Mouse (Mus musculus): ENCODE measurements at regions not wholly inside any gene's neighbourhood (a gene's known extent, or its start where the extent isn't known, plus 50 kb on each side); places are given as distances from the start of the nearest gene placed in this dataset.
A peak's percentile ranks its signal among the peaks of the same experiment; 100 is the strongest.

- no peak for DNase-seq
- intact Hi-C loops (cut with DNase I), result no loop called here
Measured at GRCm38 (mm10) chr6:116998948-116999682, 169.2 kb upstream of the Cxcl12 start.

GRCm38 (mm10) chr6:116999940-117000339 is 168.4 kb upstream of the Cxcl12 start:
- intact Hi-C loops (cut with DNase I), result no loop called here
- DNase-seq, result no peak

- DNase-seq, result no peak
- intact Hi-C loops (cut with DNase I), result no loop called here
Measured at GRCm38 (mm10) chr6:117000951-117001725, 167.2 kb upstream of the Cxcl12 start.

GRCm38 (mm10) chr6:117012621-117013020 is 155.7 kb upstream of the Cxcl12 start:
- no peak for DNase-seq
- intact Hi-C loops (cut with DNase I), result no loop called here

DNA sequence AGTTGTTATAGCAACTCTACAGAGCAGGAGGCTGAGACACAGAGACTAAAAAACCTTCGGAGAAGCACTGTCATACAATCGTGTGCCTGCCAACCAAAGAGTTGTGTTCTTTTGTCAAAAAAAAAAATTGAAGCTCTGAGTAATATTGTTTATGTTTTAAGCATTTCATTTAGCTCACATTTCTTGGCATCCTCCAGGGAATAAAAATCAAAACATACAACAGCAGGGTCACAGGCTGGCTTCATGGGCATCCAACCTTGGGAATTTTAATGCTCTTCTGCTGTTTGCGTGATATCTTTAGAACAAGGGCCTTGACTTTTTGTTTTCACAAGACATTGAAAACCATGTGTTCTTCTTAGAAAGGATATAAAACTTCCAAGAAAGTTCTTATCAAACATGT is 152.9 kb upstream of the Cxcl12 start:
- intact Hi-C loops (cut with DNase I), result no loop called here
- DNase-seq, result no peak

DNA sequence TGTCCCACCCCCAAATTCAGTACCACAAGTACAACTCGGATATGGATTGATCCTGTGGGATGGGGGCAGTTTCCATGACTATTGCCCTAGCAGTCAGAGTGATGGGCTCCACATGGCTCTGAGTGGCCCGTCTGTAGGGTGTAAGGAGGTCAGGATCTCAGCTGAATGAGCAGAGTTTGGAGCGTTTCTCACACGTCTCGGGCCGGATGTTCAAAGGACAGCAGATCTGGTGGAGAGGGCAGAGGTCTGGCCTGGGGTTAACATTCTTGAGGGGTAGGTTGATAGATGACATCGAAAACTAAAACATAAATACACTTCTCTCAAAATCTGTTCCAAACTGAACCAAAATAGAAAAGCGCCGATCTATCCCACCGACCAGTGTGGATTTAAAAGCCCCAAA is 146.5 kb upstream of the Cxcl12 start:
- intact Hi-C loops (cut with DNase I), result no loop called here
- DNase-seq, result no peak

- intact Hi-C loops (cut with DNase I), result no loop called here
- peak; percentile 9 to 29 for DNase-seq
Measured at GRCm38 (mm10) chr6:117032042-117032746, 136.1 kb upstream of the Cxcl12 start.

DNA sequence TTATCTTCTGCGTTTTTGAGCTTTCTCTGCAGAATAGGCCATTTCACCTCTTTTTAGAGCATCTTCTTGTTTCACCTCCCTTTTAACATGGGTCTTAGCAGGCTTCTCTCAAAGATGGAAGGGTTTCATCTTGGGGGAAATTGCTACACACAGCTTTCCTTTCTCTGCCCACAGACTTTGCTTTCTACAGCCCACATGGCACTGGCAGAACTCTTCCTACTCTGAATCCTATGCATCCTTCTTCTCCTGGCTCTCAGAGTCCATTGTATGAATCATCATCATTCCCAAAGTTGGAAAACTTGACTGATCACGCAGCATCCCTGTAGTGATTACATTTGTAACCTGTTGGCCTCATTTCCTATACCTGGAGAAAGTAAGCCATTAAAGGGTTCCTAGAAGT is 124.6 kb upstream of the Cxcl12 start:
- DNase-seq, result no peak
- intact Hi-C loops (cut with DNase I), result no loop called here

GRCm38 (mm10) chr6:117049459-117050010 is 118.8 kb upstream of the Cxcl12 start:
- intact Hi-C loops (cut with DNase I), result no loop called here

GRCm38 (mm10) chr6:117060688-117061087 is 107.6 kb upstream of the Cxcl12 start:
- intact Hi-C loops (cut with DNase I), result no loop called here
- DNase-seq, result peak; percentile 21 to 32

More at GRCm38 (mm10) chr6:117049459-117050010, 118.8 kb upstream of the Cxcl12 start:
- DNase-seq, result no peak

DNA sequence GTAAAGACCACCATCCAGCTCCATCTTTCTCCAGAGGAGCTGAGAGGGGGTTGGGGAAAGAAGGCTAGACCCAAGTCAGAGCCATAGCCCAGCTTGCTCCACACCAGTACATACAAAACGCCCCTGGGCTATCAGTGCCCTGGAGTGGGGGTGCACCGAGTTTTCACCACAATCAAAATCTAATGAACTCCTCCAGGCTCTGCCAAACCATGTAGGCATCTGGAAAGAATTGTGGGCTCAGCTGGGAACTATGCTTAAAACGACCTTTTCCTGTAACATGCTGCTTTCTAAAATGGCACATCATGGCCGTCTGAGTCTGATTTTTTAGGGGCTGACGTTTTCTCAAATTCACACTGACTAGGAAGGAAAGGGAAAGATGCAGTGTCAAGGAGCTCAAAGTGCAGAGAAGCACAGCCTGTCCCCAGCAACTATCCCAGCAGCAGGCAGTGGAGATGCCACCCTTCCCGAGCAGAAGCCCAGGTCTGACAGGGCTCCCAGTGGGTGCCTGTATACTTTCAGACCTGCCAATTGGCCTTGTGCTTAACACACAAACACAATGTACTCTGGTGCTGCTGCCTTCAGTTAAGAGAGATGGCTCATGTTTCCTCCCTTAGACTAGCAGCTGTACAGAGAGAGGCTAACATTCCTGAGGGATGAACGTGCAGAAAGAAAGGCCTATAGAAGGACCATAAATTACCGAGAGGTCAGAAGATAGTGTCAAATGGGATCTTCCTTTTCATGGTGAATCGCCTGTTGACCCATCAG is 100.6 kb upstream of the Cxcl12 start:
- intact Hi-C loops (cut with DNase I), result no loop called here

GRCm38 (mm10) chr6:117071311-117071710 is 97.0 kb upstream of the Cxcl12 start:
- DNase-seq, result peak in 1 of 2 experiments; percentile 21
- intact Hi-C loops (cut with DNase I), result no loop called here

More for the DNA sequence above, 100.6 kb upstream of the Cxcl12 start:
- no peak for DNase-seq

GRCm38 (mm10) chr6:117071857-117072256 is 96.5 kb upstream of the Cxcl12 start:
- DNase-seq, result no peak
- intact Hi-C loops (cut with DNase I), result no loop called here

DNA sequence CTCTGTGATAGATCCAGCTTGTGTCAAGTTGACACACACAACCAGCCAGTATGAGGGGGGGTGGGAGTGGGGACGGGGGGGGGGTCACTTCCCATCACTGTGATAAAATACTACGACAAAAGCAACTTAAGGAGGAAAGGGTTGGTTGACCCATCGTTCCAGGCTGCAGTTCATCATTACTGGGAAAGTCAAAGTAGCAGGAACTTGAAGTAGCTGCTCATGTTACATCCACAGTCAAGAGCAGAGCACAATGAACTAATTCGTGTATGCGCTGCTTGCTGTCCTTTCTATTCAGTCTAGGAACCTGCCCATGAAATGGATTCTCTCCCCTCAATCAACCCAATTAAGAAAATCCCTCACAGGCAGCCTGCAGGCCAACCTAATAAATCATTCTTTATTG is 88.8 kb upstream of the Cxcl12 start:
- intact Hi-C loops (cut with DNase I), result no loop called here
- no peak for DNase-seq

DNA sequence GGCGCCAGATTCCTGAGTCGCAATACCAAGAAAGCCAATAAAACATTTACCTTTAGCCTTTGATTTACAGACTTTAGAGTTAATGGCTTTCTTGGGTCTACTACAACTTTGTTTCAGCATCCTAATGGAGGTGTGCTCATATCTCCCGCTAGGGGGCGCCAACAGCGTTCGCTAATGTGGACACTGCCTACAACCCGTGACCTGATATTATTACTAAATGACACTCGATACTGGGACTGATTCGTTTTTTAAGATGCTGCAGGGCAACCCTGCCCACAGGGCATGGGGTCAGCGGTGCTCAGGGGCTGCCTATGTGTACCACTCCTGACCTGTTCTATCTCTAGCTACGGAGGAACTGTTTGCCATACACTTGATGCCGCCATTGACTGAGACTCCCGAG is 87.4 kb upstream of the Cxcl12 start:
- peak; percentile 25 to 34 for DNase-seq
- intact Hi-C loops (cut with DNase I), result no loop called here

- intact Hi-C loops (cut with DNase I), result no loop called here
- DNase-seq, result no peak
Measured at GRCm38 (mm10) chr6:117084211-117084610, 84.1 kb upstream of the Cxcl12 start.

DNA sequence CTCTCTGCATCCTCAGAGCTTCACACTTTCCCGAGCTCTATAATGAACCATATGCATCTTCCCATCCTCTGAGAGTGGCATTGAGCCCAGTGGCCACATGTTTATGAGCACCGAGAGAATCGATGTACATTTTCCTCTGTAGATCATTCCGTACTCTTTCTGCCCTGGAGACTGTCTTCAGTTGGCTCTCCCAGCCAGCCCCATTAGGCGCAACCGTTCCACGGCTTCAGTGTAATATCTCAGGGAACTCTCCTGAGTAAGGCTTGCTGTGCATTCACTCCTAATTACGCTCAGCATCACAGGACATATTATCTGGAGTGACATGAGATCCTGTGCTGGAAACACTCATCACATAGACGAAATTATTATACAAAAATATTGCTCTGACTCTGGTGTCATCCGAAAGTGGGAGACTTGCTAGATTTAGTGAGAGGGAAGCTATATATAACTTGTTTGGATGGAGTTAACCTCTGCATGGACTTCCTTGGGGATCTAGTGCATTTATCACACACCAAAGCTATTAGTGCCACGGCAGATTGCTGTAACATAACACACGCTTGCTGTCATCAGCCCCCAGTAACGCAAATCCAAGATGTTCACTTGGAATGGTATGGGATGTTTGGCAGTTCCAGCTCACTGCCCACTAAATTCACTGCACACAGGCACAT is 83.4 kb upstream of the Cxcl12 start:
- intact Hi-C loops (cut with DNase I), result no loop called here
- DNase-seq, result no peak

DNA sequence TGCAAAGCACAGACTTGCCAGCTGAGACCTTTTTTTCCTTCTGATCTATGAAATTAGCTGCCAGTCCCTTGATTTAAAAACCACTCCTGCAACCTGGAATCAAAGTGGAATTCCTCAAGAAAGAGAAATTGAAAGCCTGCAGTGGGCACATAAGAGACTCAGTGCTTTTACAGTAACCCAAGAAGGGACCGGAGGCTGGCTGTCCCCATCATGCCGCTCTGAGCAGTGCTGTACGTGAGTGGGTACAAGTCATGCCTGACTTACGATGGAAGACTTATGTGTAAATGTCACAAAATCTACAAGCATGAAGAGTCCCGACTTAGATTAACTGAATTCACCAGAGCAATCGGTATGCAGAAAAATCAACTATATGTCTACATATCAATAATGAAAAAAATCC is 73.6 kb upstream of the Cxcl12 start:
- intact Hi-C loops (cut with DNase I), result no loop called here
- no peak for DNase-seq

DNA sequence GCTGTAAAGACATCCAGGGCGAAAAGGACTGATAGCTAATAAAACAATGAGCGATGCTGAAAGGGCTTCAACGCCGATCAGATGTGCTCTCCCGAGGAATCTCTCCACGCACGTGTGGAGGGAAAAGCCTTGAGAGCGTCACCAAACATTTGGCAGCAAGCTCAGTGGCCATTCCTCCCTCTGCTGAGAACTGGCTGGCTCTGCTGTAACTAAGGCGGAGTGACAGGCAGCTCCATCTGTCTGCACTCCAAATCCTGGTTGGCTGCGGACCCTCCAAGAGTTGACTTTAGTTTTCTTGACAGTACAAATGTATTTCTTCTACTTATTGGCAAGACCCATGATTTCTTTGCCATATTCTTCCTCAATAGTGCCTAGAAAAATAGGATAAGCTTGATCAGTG is 68.5 kb upstream of the Cxcl12 start:
- DNase-seq, result peak in 1 of 2 experiments; percentile 16
- intact Hi-C loops (cut with DNase I), result no loop called here

DNA sequence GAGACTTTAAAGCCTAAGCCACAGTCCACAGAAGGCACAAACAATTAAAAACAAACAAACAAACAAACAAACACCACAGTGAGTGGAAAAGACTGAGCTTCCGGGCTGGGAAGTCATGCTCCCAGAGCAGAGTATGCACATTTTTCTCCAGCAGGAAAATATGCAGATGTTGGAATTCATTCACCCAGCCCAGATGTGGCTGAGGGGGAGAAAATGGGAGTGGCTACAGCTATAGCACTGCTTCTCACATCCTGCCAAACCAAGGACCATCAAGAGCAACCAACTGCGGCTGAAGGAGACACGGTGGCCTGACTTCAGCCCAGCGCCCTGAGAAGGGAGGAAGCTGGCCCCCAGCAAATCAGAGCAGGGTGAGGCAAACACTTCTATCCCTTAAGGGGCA is 65.6 kb upstream of the Cxcl12 start:
- intact Hi-C loops (cut with DNase I), result no loop called here
- DNase-seq, result no peak

All from heart, postnatal 14 days (tissue).